Mouse (Mus musculus) Patski (cell line): ENCODE results near the gene As3mt. TPM values are rescaled to one million over a fixed set of nuclear protein-coding genes. Genes with fewer than 3 reads are reported as not detected.

Experiments
- ATAC-seq: fragments of 100-300 bp; one replicate; pipeline ENCODE4 v1.8.0; 2021
- CTCF ChIA-PET: fragments of 350-600 bp; sonication (Branson Sonifier 250); formaldehyde crosslinking; loops from one replicate; lab custom pipeline; 2022; ENCODE audit warnings: inconsistent platforms; lab: Charles Lee
- POLR2A ChIA-PET: fragments of 350-600 bp; sonication (Branson Sonifier 250); formaldehyde crosslinking; loops from one replicate; lab custom pipeline; 2022; ENCODE audit warnings: antibody characterized with exemption, inconsistent platforms; lab: Charles Lee
- DNase-seq: peaks from one replicate; pipeline ENCODE4 v3.0.0-alpha.2; 2011; ENCODE audit warnings: low read depth, low spot score
- H3K27me3 ChIP-seq: fragments of 371-371 bp; one replicate; pipeline ENCODE4 v1.5.1; 2021
- CTCF ChIP-seq: fragments of 100-300 bp; IDR thresholded peaks from one replicate; pipeline ENCODE4 v1.5.1; 2021
- in situ Hi-C: fragments of 300-500 bp; cut with MboI; formaldehyde crosslinking; loops from 3 replicates; pipeline ENCODE4 v1.11.1; 2018; ENCODE audit warnings: low pct_unique_long_range_greater_than_20kb, mixed read lengths
- polyA plus RNA-seq: library from polyadenylated mRNA; unstranded; gene quantifications from one replicate; pipeline ENCODE4 v1.2.3, GENCODE M21; 2021

As3mt gene
- polyA plus RNA-seq = 0.13 TPM

DNA sequence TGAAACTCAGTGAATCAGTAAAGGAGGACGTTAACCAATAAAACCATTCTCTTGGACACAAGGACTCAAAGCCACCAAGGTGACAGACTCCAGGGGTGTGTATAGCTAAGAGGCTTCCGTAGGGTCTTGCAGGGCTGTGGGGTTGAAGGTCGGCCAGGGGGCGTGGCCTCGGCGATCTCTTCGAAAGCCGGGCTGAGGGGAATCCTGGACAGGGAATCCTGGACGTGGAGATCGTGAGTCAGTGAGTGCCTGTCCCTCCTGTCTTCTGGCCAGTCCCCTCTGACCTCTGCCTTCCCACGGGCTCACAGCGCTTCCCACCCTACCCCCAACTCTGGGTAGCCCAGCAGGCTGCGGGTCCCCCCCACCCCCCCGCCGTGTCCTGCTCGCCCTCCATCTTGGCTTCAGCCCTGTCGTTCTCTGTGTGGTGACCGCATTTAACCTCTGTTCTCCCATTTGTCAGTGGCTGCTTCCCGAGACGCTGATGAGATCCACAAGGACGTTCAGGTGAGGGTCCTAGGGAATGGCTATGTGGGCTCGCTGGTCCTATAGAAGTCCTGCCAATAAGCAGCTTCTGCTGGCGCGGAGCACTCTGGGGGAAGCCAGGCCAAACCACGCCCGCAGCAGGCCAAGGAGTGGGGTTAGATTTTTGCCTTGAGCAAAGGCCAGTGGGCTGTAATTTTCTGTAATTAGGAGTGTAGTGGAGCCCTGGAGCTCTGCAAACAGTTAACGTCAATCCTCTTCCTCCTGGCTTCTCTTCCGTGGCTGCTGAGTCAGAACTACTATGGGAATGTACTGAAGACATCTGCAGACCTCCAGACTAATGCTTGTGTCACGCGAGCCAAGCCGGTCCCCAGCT lies at the start of gene As3mt:
Gene As3mt, plus strand, starts transcription at position 163 of the 856 bp plus-strand sequence.
- in situ Hi-C loops = no loop called here

DNA sequence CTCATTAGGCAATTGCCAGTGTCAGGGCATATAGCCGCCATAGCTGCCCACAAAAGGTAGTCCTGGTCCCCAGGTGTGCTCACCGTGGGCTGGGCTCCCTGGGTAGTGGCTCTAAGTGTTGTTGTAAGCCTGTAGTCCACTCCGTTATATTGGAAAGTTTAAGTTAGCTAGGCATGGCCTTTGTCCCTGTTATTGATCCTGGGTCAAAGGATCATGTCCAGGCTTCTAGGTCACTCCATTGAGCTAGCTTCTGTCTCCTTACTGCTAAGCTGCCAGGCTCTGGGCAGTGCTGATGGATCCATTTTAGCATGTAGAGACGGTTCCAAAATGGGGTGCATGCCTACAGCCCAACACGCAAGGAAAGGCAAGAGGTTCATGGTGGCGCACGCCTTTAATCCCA lies 48.9 kb upstream of the As3mt start:
- in situ Hi-C loops = no loop called here
- POLR2A ChIA-PET = interaction anchor here (1.0 kb wide), 2 partner anchors 9 to 14 kb away, joined by 3 read pairs; no protein-coding TSS in a partner anchor
- no peaks in the 10 kb centered on the region for H3K27me3 ChIP-seq
- ATAC-seq (no peak), DNase-seq (no peak)
- TF ChIP-seq CTCF = no peak
- CTCF ChIA-PET = interaction anchor here (0.6 to 2.0 kb wide), 4 partner anchors 13 to 70 kb away, joined by 4 to 5 read pairs (median 4); partner anchors contain the start of gene Cyp17a1

More for the DNA sequence above, at the start of gene As3mt:
- ChIA-PET CTCF (interaction anchor here (0.5 to 1.5 kb wide), 2 partner anchors 9 to 14 kb away, joined by 3 to 4 read pairs; no protein-coding TSS in a partner anchor), POLR2A (no interaction called here)
- ATAC-seq = no peak
- no peak for TF ChIP-seq CTCF
- DNase-seq = no peak
- peaks cover 19% of the 10 kb centered on the region for H3K27me3 ChIP-seq

DNA sequence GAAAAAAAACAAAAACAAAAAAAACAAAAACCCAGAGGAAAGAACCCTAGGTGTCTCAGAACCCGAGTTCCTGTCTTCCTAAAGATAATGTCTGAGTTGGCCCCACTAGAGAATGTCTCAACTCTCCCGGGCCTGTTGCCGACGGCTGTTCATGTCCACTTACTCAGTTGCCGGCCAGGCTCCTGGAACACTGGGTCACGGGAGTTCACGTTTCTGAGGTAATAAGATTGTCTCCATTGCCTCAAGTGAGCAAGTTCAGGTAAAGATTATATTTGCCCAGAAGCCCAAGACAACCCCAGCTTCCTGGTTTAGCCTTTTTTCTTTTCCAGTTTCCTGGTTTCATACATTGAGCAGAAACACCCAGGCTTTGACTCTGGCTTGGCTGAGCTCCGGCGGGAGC lies 48.4 kb upstream of the As3mt start:
- CTCF ChIA-PET = interaction anchor here (0.6 to 2.0 kb wide), 2 partner anchors 12 to 71 kb away, joined by 4 read pairs; no protein-coding TSS in a partner anchor

DNA sequence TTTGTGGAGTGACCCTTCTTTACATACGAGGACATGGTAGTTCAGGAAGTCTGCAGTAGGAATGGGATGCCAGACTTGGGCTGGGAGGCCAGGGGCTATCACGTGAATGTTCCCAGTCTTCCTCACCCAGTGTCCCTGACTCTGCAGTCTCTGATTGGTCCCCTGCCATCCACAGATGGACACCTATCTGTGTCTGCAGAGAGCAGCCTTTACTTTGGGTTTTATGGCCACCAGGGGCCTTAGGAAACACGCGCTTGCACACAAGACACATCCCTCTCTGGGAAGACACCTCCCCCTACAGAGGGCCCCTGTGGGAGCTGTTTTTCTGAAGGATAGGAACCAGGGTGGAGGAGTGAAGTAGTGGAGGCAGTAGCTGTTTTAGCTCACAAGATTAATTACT lies 45.7 kb upstream of the As3mt start:
- ATAC-seq (no peak), DNase-seq (no peak)
- peaks cover 1% of the 10 kb centered on the region for H3K27me3 ChIP-seq
- TF ChIP-seq CTCF = no peak
- in situ Hi-C loops = no loop called here
- ChIA-PET POLR2A (no interaction called here), CTCF (interaction anchor here (0.6 to 1.6 kb wide), 2 partner anchors 9 to 82 kb away, joined by 3 to 5 read pairs; no protein-coding TSS in a partner anchor)

More for the DNA sequence above, 48.4 kb upstream of the As3mt start:
- no peak for ATAC-seq
- no peak for TF ChIP-seq CTCF
- POLR2A ChIA-PET = interaction anchor here (1.0 kb wide), 2 partner anchors 8 to 14 kb away, joined by 3 read pairs; no protein-coding TSS in a partner anchor
- no peaks in the 10 kb centered on the region for H3K27me3 ChIP-seq
- no peak for DNase-seq
- in situ Hi-C loops = no loop called here

DNA sequence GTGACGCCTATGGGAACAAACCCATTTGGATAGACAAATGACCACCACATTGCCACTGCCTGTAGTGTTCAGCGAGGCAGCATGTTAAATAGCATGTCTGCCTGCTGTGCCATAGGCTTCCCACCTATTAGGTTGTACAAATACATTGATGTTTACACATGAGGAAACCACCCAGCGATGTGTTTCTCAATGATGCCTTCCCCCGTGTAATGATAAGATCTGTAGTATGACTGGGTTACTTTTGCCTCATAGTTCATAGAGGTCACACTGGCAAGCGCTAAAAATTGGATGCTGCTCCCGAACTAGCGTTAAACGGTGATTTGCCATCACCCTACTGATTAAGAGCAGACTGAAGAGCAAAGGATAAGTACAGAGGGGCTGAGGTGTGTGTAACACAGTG lies 45.0 kb upstream of the As3mt start:
- H3K27me3 ChIP-seq = peaks cover 6% of the 10 kb centered on the region
- no peak for TF ChIP-seq CTCF
- DNase-seq (no peak), ATAC-seq (no peak)
- ChIA-PET CTCF (interaction anchor here (1.6 kb wide), 1 partner anchor 9 kb away, joined by 5 read pairs; no protein-coding TSS in a partner anchor), POLR2A (no interaction called here)
- in situ Hi-C loops = no loop called here

GRCm38 (mm10) chr19:46662784-46663183 lies 44.5 kb upstream of the As3mt start:
- ChIA-PET POLR2A (no interaction called here), CTCF (no interaction called here)
- no peak for DNase-seq
- no peak for TF ChIP-seq CTCF
- in situ Hi-C loops = no loop called here
- ATAC-seq = no peak
- peaks cover 10% of the 10 kb centered on the region for H3K27me3 ChIP-seq

- ChIA-PET POLR2A (no interaction called here), CTCF (no interaction called here)
- H3K27me3 ChIP-seq = peaks cover 26% of the 10 kb centered on the region
- in situ Hi-C loops = loop anchor here (5.0 kb wide), 3 partner anchors 77 to 202 kb away; no protein-coding TSS in a partner anchor
- no peak for ATAC-seq
- no peak for DNase-seq
- no peak for TF ChIP-seq CTCF
These were observed 41.8 kb upstream of the As3mt start for GRCm38 (mm10) chr19:46665474-46665873.

DNA sequence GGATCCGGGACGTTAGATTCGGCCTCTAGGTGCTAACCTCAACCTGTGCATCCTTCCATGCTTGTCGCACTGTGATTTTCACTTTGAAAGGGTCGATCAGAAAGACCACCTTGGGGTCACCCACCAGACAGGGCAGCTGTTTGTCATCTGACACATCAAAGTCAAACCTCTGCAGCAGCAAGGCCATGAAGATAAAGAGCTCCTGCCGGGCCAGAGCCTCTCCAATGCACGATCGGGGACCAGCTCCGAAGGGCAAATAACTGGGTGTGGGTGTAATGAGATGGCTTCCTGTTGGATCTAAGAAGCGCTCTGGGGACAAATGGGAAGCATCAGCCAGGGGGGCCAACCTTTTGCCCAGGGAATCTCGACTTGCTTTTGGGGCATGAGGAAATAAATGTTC lies 40.0 kb upstream of the As3mt start:
- POLR2A ChIA-PET = interaction anchor here (0.6 kb wide), 1 partner anchor 9 kb away, joined by 3 read pairs; no protein-coding TSS in a partner anchor
- ATAC-seq = no peak
- in situ Hi-C loops = loop anchor here (5.0 kb wide), 3 partner anchors 75 to 200 kb away; no protein-coding TSS in a partner anchor
- peaks cover 43% of the 10 kb centered on the region for H3K27me3 ChIP-seq
- DNase-seq = no peak
- no peak for TF ChIP-seq CTCF
- CTCF ChIA-PET = interaction anchor here (1.0 kb wide), 2 partner anchors 80 to 209 kb away, joined by 3 read pairs; no protein-coding TSS in a partner anchor

DNA sequence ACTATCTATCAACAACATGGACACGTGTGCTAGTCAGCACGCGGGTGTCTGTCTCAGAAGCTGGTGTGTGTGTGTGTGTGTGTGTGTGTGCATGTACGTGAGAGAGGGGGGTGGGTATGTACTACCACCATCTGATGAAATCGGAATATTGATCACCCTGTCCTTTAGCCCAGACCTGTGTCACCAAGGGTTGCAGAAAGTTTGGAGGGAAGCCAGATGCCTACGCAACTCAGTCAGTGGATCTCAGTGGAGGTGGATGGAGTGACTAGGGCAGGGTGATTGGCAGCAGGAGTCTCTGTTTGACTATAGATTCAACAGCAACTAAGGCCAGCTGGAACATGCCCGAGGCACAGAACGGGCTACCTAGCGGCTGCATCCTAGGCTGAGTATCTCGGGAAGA lies 39.0 kb upstream of the As3mt start:
- ATAC-seq (no peak), DNase-seq (no peak)
- POLR2A ChIA-PET = no interaction called here
- in situ Hi-C loops = loop anchor here (5.0 kb wide), 3 partner anchors 74 to 199 kb away; no protein-coding TSS in a partner anchor
- H3K27me3 ChIP-seq = peaks cover 53% of the 10 kb centered on the region
- CTCF ChIA-PET = interaction anchor here (1.0 kb wide), 1 partner anchor 81 kb away, joined by 3 read pairs; no protein-coding TSS in a partner anchor
- TF ChIP-seq CTCF = no peak

DNA sequence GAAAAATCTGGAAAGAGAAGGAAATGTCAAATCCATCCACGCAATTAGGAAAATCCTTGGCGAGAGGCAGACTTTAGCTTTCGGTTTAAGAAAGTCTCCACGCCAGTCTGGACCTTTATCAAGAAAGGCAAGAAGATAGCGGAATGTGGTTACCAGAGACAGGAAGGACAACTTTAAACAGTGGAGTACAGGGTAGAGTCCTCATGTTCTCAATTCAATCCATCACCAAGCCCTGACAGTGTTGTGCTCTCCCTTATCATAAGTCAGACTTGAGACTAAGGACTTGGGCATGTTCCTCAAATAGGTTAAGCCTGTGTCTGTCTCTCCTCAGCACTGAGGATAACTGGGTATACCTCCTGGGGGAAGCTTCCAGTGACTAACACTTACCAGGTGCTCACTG lies 37.5 kb upstream of the As3mt start:
- DNase-seq = no peak
- in situ Hi-C loops = loop anchor here (5.0 kb wide), 4 partner anchors 72 to 322 kb away; no protein-coding TSS in a partner anchor
- H3K27me3 ChIP-seq = peaks cover 58% of the 10 kb centered on the region
- CTCF ChIA-PET = interaction anchor here (1.3 to 2.3 kb wide), 4 partner anchors 11 to 71 kb away, joined by 3 to 9 read pairs (median 4); no protein-coding TSS in a partner anchor
- POLR2A ChIA-PET = no interaction called here
- no peak for ATAC-seq
- no peak for TF ChIP-seq CTCF
